Mouse (Mus musculus) megakaryocyte, embryonic 14.5 days (primary cell): ENCODE data around the gene Ern1. TPM values are rescaled to one million over a fixed set of nuclear protein-coding genes. Genes with fewer than 3 reads are reported as not detected.

Experiments used
- H3K27me3 ChIP-seq: replicated peaks from 2 replicates; pipeline ENCODE3; 2012; ENCODE audit warnings: inconsistent platforms
- H3K36me3 ChIP-seq: replicated peaks from 2 replicates; pipeline ENCODE3; 2012; ENCODE audit warnings: low read length, inconsistent platforms, mixed read lengths
- H3K4me1 ChIP-seq: 2 replicates; pipeline ENCODE4 v1.6.1; 2012; ENCODE audit warnings: inconsistent platforms
- H3K4me3 ChIP-seq: replicated peaks from 2 replicates; pipeline ENCODE3; 2012; ENCODE audit warnings: moderate library complexity, mild to moderate bottlenecking, inconsistent platforms
- H3K9me3 ChIP-seq: 2 replicates; pipeline ENCODE4 v1.6.1; 2012; ENCODE audit warnings: inconsistent platforms
- FLI1 ChIP-seq: IDR thresholded peaks from 2 replicates; pipeline ENCODE4 v1.6.1; 2012; ENCODE audit warnings: low read length, inconsistent platforms, mixed read lengths
- GATA1 ChIP-seq: IDR thresholded peaks from 3 replicates; pipeline ENCODE4 v1.6.1; 2012; ENCODE audit warnings: mixed read lengths, low read length, inconsistent platforms, borderline replicate concordance
- polyA plus RNA-seq: library from polyadenylated mRNA; stranded (reverse); fragments of >175 nt; gene quantifications from 2 replicates; pipeline ENCODE4 v1.2.3, GENCODE M21; 2012; ENCODE audit warnings: low replicate concordance; ENCODE audit not compliant: insufficient read depth

Gene Ern1
- polyA plus RNA-seq, 1 experiment = 0.86 TPM

- no peaks in the 10 kb centered on the region for H3K9me3 ChIP-seq
- peaks cover 31% of the 10 kb centered on the region for H3K4me1 ChIP-seq
- TF ChIP-seq FLI1 (no peak), GATA1 (no peak)
- no peaks in the 10 kb centered on the region for H3K36me3 ChIP-seq
- H3K27me3 ChIP-seq = peaks cover 84% of the 10 kb centered on the region
- H3K4me3 ChIP-seq = no peak within 1 kb of the TSS
These were observed 134.5 kb downstream of the Ern1 start, which contains the start of gene Scn4a for GRCm38 (mm10) chr11:106353188-106353587. Scn4a (minus strand) TSS chr11:106353288.

GRCm38 (mm10) chr11:106351941-106352340, 135.7 kb downstream of the Ern1 start:
- H3K4me3 ChIP-seq = no peak overlapping the region
- H3K9me3 ChIP-seq = no peaks in the 10 kb centered on the region
- peaks cover 85% of the 10 kb centered on the region for H3K27me3 ChIP-seq
- no peaks in the 10 kb centered on the region for H3K36me3 ChIP-seq
- H3K4me1 ChIP-seq = peaks cover 31% of the 10 kb centered on the region
- no peak for TF ChIP-seq GATA1
- no peak for TF ChIP-seq FLI1

- Histone ChIP-seq H3K27me3 (peaks cover 88% of the 10 kb centered on the region), H3K4me1 (peaks cover 31% of the 10 kb centered on the region), H3K36me3 (no peaks in the 10 kb centered on the region), H3K4me3 (no peak overlapping the region), H3K9me3 (no peaks in the 10 kb centered on the region)
- no peak for TF ChIP-seq GATA1
These were observed 136.4 kb downstream of the Ern1 start for GRCm38 (mm10) chr11:106351253-106351652.

- no peaks in the 10 kb centered on the region for H3K36me3 ChIP-seq
- H3K9me3 ChIP-seq = no peaks in the 10 kb centered on the region
- peaks cover 86% of the 10 kb centered on the region for H3K27me3 ChIP-seq
- H3K4me1 ChIP-seq = peaks cover 30% of the 10 kb centered on the region
- TF ChIP-seq FLI1 (no peak), GATA1 (no peak)
- H3K4me3 ChIP-seq = no peak overlapping the region
These were observed 136.8 kb downstream of the Ern1 start for GRCm38 (mm10) chr11:106350853-106351252.

GRCm38 (mm10) chr11:106349772-106350171, 137.9 kb downstream of the Ern1 start:
- peaks cover 86% of the 10 kb centered on the region for H3K27me3 ChIP-seq
- TF ChIP-seq FLI1 = no peak
- no peak for TF ChIP-seq GATA1
- peaks cover 19% of the 10 kb centered on the region; the same call in 1 of the 2 replicates for H3K4me1 ChIP-seq
- H3K36me3 ChIP-seq = no peaks in the 10 kb centered on the region
- no peaks in the 10 kb centered on the region for H3K9me3 ChIP-seq
- no peak overlapping the region for H3K4me3 ChIP-seq

GRCm38 (mm10) chr11:106344910-106345309, 142.7 kb downstream of the Ern1 start:
- H3K27me3 ChIP-seq = peaks cover 77% of the 10 kb centered on the region

More at GRCm38 (mm10) chr11:106344910-106345309, 142.7 kb downstream of the Ern1 start:
- Histone ChIP-seq H3K36me3 (no peaks in the 10 kb centered on the region), H3K9me3 (no peaks in the 10 kb centered on the region), H3K4me1 (peaks cover 6% of the 10 kb centered on the region), H3K4me3 (no peak overlapping the region)
- TF ChIP-seq FLI1 = no peak
- TF ChIP-seq GATA1 = no peak

Other genes with a start within 250 kb of the Ern1 start
- gene Ftsj3, start 231.8 kb downstream of the Ern1 start, polyA plus RNA-seq = 6.7 TPM in 1 of 2 replicates, not detected in the other
- gene Psmc5, start 231.7 kb downstream of the Ern1 start, polyA plus RNA-seq = 1.8 and 34.7 TPM in 2 replicates
- 51.3 and 84.6 TPM in 2 replicates for gene Smarcd2, start 214.9 kb downstream of the Ern1 start, polyA plus RNA-seq
- gene Tcam1, start 211.2 kb downstream of the Ern1 start, polyA plus RNA-seq = not detected in 2 replicates
- gene Gh, start 186.0 kb downstream of the Ern1 start, polyA plus RNA-seq = not detected in 2 replicates
- 1.1 TPM in 1 of 2 replicates, not detected in the other for gene Cd79b, start 173.1 kb downstream of the Ern1 start, polyA plus RNA-seq
- not detected in 2 replicates for gene Scn4a, start 134.6 kb downstream of the Ern1 start, polyA plus RNA-seq
- gene Prr29, start 122.4 kb downstream of the Ern1 start, polyA plus RNA-seq = not detected in 2 replicates
- 2.3 and 19.4 TPM in 2 replicates for gene Icam2, start 99.8 kb downstream of the Ern1 start, polyA plus RNA-seq
- gene Tex2, start 125.6 kb upstream of the Ern1 start, polyA plus RNA-seq = 7.4 TPM in 1 of 2 replicates, not detected in the other